Mouse (Mus musculus): ENCODE results near the gene Mypop.

GRCm38 (mm10) chr7:18959446-18959845 lies 31.6 kb upstream of the Mypop start:
- TF ChIP-seq GATA1 (IDR thresholded peaks at IDR 0.05; ENCODE audit: low read length) (no peak), TAL1 (IDR thresholded peaks at IDR 0.05; ENCODE audit: low read length) (no peak)

Measured in erythroblast, embryonic 14.5 days (primary cell).